Mouse (Mus musculus) liver, embryonic 14.5 days (tissue): ENCODE results near the gene 9430015G10Rik.

Source experiments
- CTCF ChIP-seq: IDR thresholded peaks from 2 replicates; pipeline ENCODE4 v1.5.1; 2016; ENCODE audit warnings: antibody characterized with exemption, low read depth, control low read depth
- EP300 ChIP-seq: IDR thresholded peaks from 2 replicates; pipeline ENCODE4 v1.6.1; 2016; ENCODE audit warnings: antibody characterized with exemption, low read depth

- TF ChIP-seq CTCF (no peak), EP300 (no peak)
Observed at GRCm38 (mm10) chr4:156087398-156088087, 22.2 kb upstream of the 9430015G10Rik start.
